Mouse (Mus musculus) embryonic fibroblast, embryonic 13.5 days (primary cell): ENCODE data around the gene Stoml3. TPM values are rescaled to one million over a fixed set of nuclear protein-coding genes. Genes with fewer than 3 reads are reported as not detected.

Experiments used
- H3K27ac ChIP-seq: 2 replicates; pipeline ENCODE4 v1.5.1; 2012; ENCODE audit warnings: low read length, control low read depth, inconsistent platforms; ENCODE audit not compliant: insufficient read depth
- H3K4me1 ChIP-seq: 2 replicates; pipeline ENCODE4 v1.6.1; 2011; ENCODE audit warnings: low read length; ENCODE audit not compliant: control insufficient read depth, insufficient read depth
- H3K4me3 ChIP-seq: 2 replicates; pipeline ENCODE4 v1.5.1; 2011; ENCODE audit warnings: mild to moderate bottlenecking, control low read depth, low read length; ENCODE audit not compliant: insufficient read depth
- CTCF ChIP-seq: IDR thresholded peaks from 2 replicates; pipeline ENCODE4 v1.5.1; 2011; ENCODE audit warnings: mild to moderate bottlenecking, control low read depth, low read length, moderate library complexity, borderline replicate concordance; ENCODE audit not compliant: insufficient read depth
- POLR2A ChIP-seq: IDR thresholded peaks from 2 replicates; pipeline ENCODE4 v1.6.1; 2011; ENCODE audit warnings: low read depth, mild to moderate bottlenecking, control low read depth, low read length, moderate library complexity
- polyA plus RNA-seq: library from polyadenylated mRNA; stranded (reverse); fragments of >200 nt; gene quantifications from 2 replicates; pipeline ENCODE4 v1.2.4, GENCODE M21; 2011; ENCODE audit warnings: low read depth; ENCODE audit not compliant: missing spikeins, insufficient read length

Gene Stoml3
- polyA plus RNA-seq, 1 experiment: not detected

DNA sequence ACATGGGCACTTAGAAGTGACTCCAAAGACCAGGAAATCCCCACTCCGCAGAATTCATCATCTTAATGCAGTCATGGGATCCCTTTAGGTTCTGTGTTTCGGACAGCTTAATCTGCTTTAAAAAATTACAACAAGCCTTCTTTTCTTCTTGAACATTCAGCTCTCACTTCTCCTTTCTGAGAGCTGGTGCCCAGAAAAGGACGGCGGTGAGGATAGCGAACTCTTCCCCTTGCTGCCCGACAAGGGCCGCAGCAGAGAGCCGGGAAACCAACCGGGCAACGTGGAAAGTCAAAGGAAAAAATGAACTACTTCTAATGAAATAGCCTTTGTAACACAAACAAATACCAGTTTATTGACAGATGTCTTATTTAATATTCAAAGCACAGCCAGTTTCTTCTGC lies 34.3 kb downstream of the Stoml3 start:
- no peak overlapping the region for H3K27ac ChIP-seq
- no peaks in the 10 kb centered on the region for H3K4me1 ChIP-seq
- no peak overlapping the region for H3K4me3 ChIP-seq
- TF ChIP-seq CTCF (no peak), POLR2A (no peak)

DNA sequence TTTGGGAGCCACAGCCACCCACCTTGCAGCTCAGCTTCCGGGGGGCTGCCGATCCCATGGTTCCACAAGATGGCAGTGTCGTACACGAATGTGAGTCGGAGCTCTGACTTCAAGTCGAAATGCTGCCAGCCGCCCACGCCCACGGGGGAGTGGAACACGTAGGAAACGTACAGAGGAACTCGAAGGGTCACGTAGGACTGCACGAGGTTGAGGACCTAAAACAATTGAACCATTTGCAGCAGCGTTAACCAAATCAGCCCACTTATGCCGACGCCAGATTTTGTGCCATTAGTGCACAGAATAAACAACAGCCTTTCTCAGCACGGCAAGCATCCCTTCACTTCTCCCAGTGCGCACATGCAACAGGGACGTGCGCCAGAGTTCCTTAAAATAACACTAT lies 37.3 kb downstream of the Stoml3 start:
- peak overlapping the region; percentile 24; the same call in 1 of the 2 replicates for H3K4me3 ChIP-seq

DNA sequence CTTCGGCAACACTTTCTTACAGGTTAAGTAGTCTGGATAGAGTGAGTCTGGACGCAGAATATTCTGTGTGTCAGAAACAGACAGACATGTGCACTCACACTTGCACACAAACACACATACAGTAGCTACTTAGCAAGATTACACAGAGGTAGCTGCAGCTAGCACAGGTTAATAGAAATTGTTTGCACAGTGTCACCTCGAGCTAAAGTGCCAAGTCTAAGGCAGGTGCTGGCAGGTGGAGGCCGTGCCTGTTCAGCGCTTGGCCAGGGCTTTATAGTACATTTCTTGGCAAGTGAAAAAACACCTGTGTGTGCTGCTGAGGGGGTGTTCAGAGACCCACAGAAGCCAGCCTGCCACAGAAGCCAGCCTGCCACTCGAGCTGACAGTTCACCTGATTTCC lies 41.9 kb downstream of the Stoml3 start:
- no peak overlapping the region for H3K4me3 ChIP-seq
- no peaks in the 10 kb centered on the region for H3K4me1 ChIP-seq
- H3K27ac ChIP-seq: no peak overlapping the region
- TF ChIP-seq CTCF (no peak), POLR2A (no peak)

More for the DNA sequence above, 37.3 kb downstream of the Stoml3 start:
- peak; percentile 73 for TF ChIP-seq CTCF
- TF ChIP-seq POLR2A: no peak
- H3K4me1 ChIP-seq: no peaks in the 10 kb centered on the region
- no peak overlapping the region for H3K27ac ChIP-seq

DNA sequence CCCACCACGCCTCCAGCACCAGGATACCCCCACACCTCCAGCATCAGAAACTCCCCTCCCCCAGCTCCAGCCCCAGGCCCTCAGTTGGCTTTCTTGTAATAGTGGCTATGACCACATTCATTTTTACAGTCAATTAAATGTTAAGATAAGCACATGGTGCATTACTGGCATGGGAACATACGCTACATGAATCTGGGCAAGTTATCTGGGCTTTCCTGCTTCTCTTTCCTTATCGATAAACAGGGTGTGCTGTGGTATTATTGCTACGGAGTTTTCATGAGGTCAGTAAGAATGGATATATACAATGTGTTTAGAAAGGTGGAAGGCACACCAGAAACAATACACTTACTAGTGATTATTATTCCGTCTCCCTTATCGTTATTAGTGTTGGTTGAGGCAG lies 43.6 kb downstream of the Stoml3 start:
- no peak overlapping the region for H3K4me3 ChIP-seq
- no peak for TF ChIP-seq CTCF
- no peaks in the 10 kb centered on the region for H3K4me1 ChIP-seq
- H3K27ac ChIP-seq: no peak overlapping the region

DNA sequence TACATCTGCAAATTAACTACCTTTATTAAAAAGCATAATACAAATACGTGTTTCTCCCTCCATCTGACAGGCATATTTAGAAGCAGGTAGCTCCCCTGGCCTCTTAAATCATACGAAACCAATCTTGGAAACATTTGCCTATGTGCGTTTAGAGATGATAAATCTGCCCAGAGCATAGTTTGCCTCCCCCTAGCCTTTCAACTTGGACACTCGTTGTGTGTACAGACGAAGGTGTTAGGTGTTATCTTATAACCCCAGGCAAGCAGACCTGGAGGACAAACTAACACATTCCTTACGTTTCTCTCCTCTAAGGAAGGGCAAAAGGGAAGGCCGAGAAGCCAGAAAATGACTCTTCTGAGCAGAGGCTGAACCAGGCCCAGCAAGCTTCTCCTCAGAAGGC lies 64.2 kb downstream of the Stoml3 start:
- no peak overlapping the region for H3K4me3 ChIP-seq
- TF ChIP-seq CTCF (no peak), POLR2A (no peak)
- H3K27ac ChIP-seq: no peak overlapping the region
- H3K4me1 ChIP-seq: no peaks in the 10 kb centered on the region

DNA sequence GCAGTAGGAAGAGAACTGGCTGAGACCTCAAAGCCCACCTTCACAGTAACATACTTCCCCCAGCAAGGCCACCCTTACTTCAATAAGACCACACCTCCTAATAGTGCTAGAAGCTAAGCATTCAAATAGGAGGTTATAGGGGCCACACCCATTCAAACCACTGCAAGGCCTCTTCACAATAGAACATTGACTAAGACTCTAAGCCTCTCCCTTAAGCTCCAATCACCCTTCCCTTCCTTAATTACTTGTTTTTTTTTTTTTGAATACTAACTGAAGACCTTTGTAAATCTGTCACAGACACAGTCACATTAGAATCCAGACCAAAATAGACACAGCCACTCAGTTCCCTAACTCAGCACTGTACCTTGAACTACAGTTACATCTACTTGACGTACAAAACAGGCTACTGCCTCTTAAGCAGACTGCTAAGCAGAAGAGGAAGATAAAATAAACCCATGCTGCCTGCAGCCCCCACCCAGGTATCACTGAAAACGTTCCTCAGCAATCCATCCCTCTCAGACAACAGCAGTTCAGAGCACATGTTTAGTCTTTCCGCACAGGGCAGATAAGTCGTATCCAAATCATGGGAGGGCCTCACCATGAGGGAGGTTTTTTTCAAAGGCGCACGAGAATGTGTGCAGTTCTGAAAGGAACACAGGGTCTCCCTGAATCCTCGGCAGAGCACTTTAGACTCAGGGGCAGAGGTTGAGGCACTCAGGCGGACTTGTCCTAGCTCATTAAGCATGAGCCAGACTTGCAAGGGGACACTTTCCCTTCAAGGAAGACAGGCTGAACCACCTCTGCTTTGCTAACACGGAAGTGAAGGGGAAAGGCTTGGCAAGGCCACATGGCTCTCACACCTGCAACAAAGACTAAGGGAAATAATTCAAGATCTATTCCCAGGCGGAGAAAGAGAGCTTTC lies 66.8 kb downstream of the Stoml3 start:
- Histone ChIP-seq H3K4me1 (no peaks in the 10 kb centered on the region), H3K27ac (no peak overlapping the region), H3K4me3 (no peak overlapping the region)
- no peak for TF ChIP-seq CTCF
- no peak for TF ChIP-seq POLR2A

DNA sequence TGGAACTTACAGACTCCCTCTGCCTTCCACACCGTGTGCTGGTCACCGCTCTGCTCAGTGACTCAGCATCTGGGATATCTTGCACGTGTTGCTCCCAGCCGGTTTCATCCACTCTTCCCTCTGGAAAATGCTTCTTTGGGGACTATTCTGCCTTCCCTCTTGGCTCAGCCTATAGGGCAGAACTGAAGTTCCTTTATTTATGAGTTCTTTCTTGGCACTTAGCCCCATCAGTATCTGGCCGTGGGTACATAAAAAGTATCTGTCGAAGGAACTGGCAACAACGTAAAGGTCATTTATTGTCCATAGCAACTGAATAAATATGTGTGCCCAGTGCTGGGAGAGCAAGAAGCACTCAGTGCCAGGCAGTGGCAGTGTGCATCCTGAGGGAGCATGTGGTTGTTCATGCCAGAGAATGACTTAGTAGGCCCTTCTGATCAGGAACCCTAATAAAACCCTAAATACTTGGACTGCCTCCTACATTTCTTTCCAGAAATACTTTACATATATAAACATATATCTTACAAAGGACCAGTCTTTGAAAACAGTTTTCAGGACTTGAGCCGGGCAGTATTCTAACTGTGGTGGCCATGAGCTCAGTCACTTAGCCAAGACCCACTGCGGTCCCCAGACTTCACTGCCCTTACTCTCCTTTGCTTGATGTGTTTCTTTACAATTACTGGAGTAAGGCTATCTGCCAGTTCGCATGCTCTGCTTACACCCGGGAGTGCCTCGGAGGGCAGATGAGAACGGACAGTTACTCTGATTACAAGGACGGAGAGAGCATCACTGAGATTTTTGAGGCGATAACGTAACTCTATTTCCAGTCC lies 69.1 kb downstream of the Stoml3 start:
- Histone ChIP-seq H3K27ac (no peak overlapping the region), H3K4me1 (no peaks in the 10 kb centered on the region), H3K4me3 (no peak overlapping the region)
- TF ChIP-seq POLR2A: no peak
- no peak for TF ChIP-seq CTCF

Other genes with a start within 250 kb of the Stoml3 start
- 17.0 and 19.3 TPM in 2 replicates for gene Nhlrc3, start 25.3 kb upstream of the Stoml3 start, polyA plus RNA-seq
- gene Proser1, start 25.0 kb upstream of the Stoml3 start, polyA plus RNA-seq: 9.3 and 10.6 TPM in 2 replicates
- gene Frem2, start 168.7 kb downstream of the Stoml3 start, polyA plus RNA-seq: 0.23 TPM in 2 replicates